Mouse (Mus musculus) CH12.LX (cell line): ENCODE measurements around the gene Hoxd11.

ENCODE experiments used
- CHD1 ChIP-seq: IDR thresholded peaks from 2 replicates; pipeline ENCODE4 v1.6.1; 2012; ENCODE audit warnings: low read depth, low read length, improper control_type of control experiment, inconsistent platforms
- CTCF ChIP-seq, 2 experiments: IDR thresholded peaks in 1 of 2; conservative IDR thresholded peaks in 1 of 2; 2 replicates each; pipeline ENCODE4 v1.5.1; 2011 to 2012; ENCODE audit warnings: low read depth in 2 of 2, low read length in 2 of 2, improper control_type of control experiment in 1 of 2, inconsistent platforms in 1 of 2, mild to moderate bottlenecking in 1 of 2, moderate library complexity in 1 of 2
- E2F4 ChIP-seq: IDR thresholded peaks from 2 replicates; pipeline ENCODE4 v1.6.1; 2011; ENCODE audit warnings: low read depth, low read length, improper control_type of control experiment; ENCODE audit not compliant: insufficient replicate concordance
- ETS1 ChIP-seq: conservative IDR thresholded peaks from 2 replicates; pipeline ENCODE4 v1.6.1; 2012; ENCODE audit warnings: low read depth, mild to moderate bottlenecking, inconsistent platforms, low read length, improper control_type of control experiment, moderate library complexity
- MXI1 ChIP-seq: IDR thresholded peaks from 2 replicates; pipeline ENCODE4 v1.6.1; 2011; ENCODE audit warnings: mild to moderate bottlenecking, low read depth, low read length, improper control_type of control experiment
- POLR2A ChIP-seq: IDR thresholded peaks from 2 replicates; pipeline ENCODE4 v1.6.1; 2011; ENCODE audit warnings: low read depth, mild to moderate bottlenecking, improper control_type of control experiment, low read length
- POLR2AphosphoS2 ChIP-seq: IDR thresholded peaks from 2 replicates; pipeline ENCODE4 v1.6.1; 2011; ENCODE audit warnings: low read depth, low read length, improper control_type of control experiment
- ZC3H11A ChIP-seq: IDR thresholded peaks from 2 replicates; pipeline ENCODE4 v1.6.1; 2012; ENCODE audit warnings: low read depth, mild to moderate bottlenecking, inconsistent platforms, low read length, improper control_type of control experiment

- TF ChIP-seq POLR2AphosphoS2 (no peak), ZC3H11A (no peak), CTCF (conservative IDR thresholded peaks at IDR 0.05 in 1 of 2, IDR thresholded peaks at IDR 0.05 in 1 of 2; ENCODE audit: low read depth in 2 of 2, low read length in 2 of 2) (no peak), CHD1 (no peak), E2F4 (no peak), POLR2A (no peak), MXI1 (no peak), ETS1 (no peak)
These were observed 51.0 kb downstream of the Hoxd11 start for GRCm38 (mm10) chr2:74730331-74730730.
